Mouse (Mus musculus): ENCODE data around the gene Rnaseh2a. TPM values are rescaled to one million over a fixed set of nuclear protein-coding genes. Genes with fewer than 3 reads are reported as not detected.

Rnaseh2a gene
- total and polyA plus RNA-seq, 3 experiments, result 105 to 109 TPM; not detected in 1

DNA sequence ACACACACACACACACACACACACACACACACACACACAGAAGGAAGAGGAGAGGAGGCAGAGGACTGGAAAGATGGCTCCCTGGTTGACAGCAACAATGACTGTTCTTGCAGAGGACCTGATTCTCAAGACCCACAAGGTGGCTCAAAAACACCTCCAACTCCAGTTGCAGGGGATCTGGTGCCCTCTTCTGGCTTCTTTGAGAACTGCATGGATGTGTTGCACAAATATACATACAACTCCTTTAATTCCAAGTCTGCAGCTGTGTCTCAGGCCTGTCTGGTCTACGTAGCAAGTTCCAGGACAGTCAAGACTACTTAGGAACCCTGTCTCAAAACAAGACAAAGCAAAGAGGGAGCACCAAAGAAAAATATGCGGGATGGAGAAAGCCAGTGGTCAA, 12.8 kb downstream of the Rnaseh2a start:
- H3K4me1 ChIP-seq (ENCODE audit: control insufficient read depth in 1 of 2, insufficient read depth in 2 of 2, low read length in 2 of 2), result peaks cover 5 to 9% of the 10 kb centered on the region in 2 experiments; a peak in 2 of 4 replicates
- no peak overlapping the region for H3K27ac ChIP-seq (ENCODE audit: control insufficient read depth, low read depth, low read length)
- no peaks in the 10 kb centered on the region for H3K79me2 ChIP-seq (ENCODE audit: control insufficient read depth, insufficient read depth, low read length, poor library complexity)
- TF ChIP-seq RAD21 (IDR thresholded peaks at IDR 0.05; ENCODE audit: low read depth, low read length) (peak; percentile 84), KAT2A (conservative IDR thresholded peaks at IDR 0.05; ENCODE audit: low read depth, low read length) (no peak), NELFE (IDR thresholded peaks at IDR 0.05; ENCODE audit: low read depth, low read length) (no peak), BHLHE40 (IDR thresholded peaks at IDR 0.05; ENCODE audit: borderline replicate concordance, low read depth, low read length) (0 out of 2 replicates have a peak, but pooled peaks have one; percentile 14), POLR2AphosphoS5 (IDR thresholded peaks at IDR 0.05; ENCODE audit: borderline replicate concordance, low read depth, low read length) (no peak), ZC3H11A (IDR thresholded peaks at IDR 0.05; ENCODE audit: low read depth, low read length) (peak; percentile 77), CHD1 (IDR thresholded peaks at IDR 0.05; ENCODE audit: low read depth, low read length) (no peak), ETS1 (IDR thresholded peaks at IDR 0.05; ENCODE audit: low read depth, low read length) (no peak), SMC3 (IDR thresholded peaks at IDR 0.05; ENCODE audit: low read depth, low read length) (peak; percentile 82), HCFC1 (IDR thresholded peaks at IDR 0.05; ENCODE audit: low read depth, low read length) (0 out of 2 replicates have a peak, but pooled peaks have one; percentile 36), CTCF (IDR thresholded peaks at IDR 0.05 in 2 of 3, conservative IDR thresholded peaks at IDR 0.05 in 1 of 3; ENCODE audit: control insufficient read depth in 1 of 3, insufficient read depth in 1 of 3, low read depth in 2 of 3, low read length in 3 of 3, poor library complexity in 1 of 3, severe bottlenecking in 1 of 3) (peak; percentile 69 to 95 (median 89)), SIN3A (IDR thresholded peaks at IDR 0.05; ENCODE audit: low read length) (peak; percentile 77), ZMIZ1 (IDR thresholded peaks at IDR 0.05; ENCODE audit: low read depth, low read length) (no peak), MAFK (IDR thresholded peaks at IDR 0.05; ENCODE audit: borderline replicate concordance, low read depth, low read length) (no peak), TBP (IDR thresholded peaks at IDR 0.05; ENCODE audit: low read depth, low read length) (no peak), MYC (IDR thresholded peaks at IDR 0.05; ENCODE audit: low read depth, low read length) (0 out of 2 replicates have a peak, but pooled peaks have one; percentile 51)
- H3K36me3 ChIP-seq (ENCODE audit: control insufficient read depth in 1 of 2, insufficient read depth in 2 of 2, low read length in 2 of 2), result peaks cover 0 to 3% of the 10 kb centered on the region in 2 experiments; a peak in 1 of 4 replicates
- no peak overlapping the region for H3K4me3 ChIP-seq (ENCODE audit: control insufficient read depth in 1 of 2, insufficient read depth in 1 of 2, low read depth in 2 of 2, low read length in 2 of 2)
- H3K9me3 ChIP-seq (replicated peaks; ENCODE audit: insufficient read depth, low read length), result no peaks in the 10 kb centered on the region
- no peaks in the 10 kb centered on the region for H3K27me3 ChIP-seq (ENCODE audit: control insufficient read depth in 1 of 2, insufficient read depth in 2 of 2, low read length in 2 of 2)
- no peak overlapping the region for H3K9ac ChIP-seq (ENCODE audit: control insufficient read depth, low read depth, low read length, poor library complexity, severe bottlenecking)
- peak; percentile 92 for DNase-seq (ENCODE audit: low read depth, low spot score)

DNA sequence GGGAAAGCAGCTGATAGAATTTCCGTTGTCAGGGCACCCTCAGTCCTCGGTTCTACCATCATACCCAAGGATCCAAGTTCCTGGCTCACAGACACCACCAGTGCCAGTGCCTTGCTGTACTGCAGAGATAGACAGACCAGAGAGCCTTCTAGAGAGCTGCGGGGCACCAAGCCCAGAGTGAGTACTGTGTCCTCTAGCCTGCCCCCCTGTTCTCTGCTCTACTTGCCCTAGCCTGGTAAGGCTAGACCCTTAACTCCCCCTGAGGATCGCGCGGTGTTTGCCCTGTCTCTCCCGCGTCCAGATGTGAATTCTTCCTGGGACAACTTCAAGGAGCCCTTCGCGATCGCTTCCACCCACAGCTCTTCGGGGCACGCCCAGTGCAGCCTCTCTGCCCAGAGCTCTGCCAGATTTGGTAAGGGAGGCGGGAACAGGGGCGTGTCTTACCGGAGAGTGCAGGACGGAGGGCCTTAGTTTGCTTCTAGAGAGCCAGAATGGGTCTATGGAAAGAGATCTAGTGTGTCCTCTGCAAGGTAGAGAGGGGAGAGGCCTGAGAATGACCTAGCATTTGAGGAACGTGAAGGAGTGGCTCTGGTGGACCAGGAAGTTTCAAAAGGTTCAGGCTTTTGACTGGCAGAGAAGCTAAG, 16.8 kb downstream of the Rnaseh2a start:
- Histone ChIP-seq H3K27ac (ENCODE audit: control insufficient read depth, low read depth, low read length) (no peak overlapping the region), H3K4me1 (ENCODE audit: control insufficient read depth in 1 of 2, insufficient read depth in 2 of 2, low read length in 2 of 2) (peaks cover 5 to 9% of the 10 kb centered on the region in 2 experiments; a peak in 2 of 4 replicates), H3K27me3 (ENCODE audit: control insufficient read depth in 1 of 2, insufficient read depth in 2 of 2, low read length in 2 of 2) (no peaks in the 10 kb centered on the region), H3K9ac (ENCODE audit: control insufficient read depth, low read depth, low read length, poor library complexity, severe bottlenecking) (no peak overlapping the region), H3K36me3 (ENCODE audit: control insufficient read depth in 1 of 2, insufficient read depth in 2 of 2, low read length in 2 of 2) (peaks cover 0 to 3% of the 10 kb centered on the region in 2 experiments; a peak in 1 of 4 replicates), H3K4me3 (ENCODE audit: control insufficient read depth in 1 of 2, insufficient read depth in 1 of 2, low read depth in 2 of 2, low read length in 2 of 2) (peak overlapping the region; percentile 36 to 70), H3K9me3 (replicated peaks; ENCODE audit: insufficient read depth, low read length) (no peaks in the 10 kb centered on the region), H3K79me2 (ENCODE audit: control insufficient read depth, insufficient read depth, low read length, poor library complexity) (no peaks in the 10 kb centered on the region)
- TF ChIP-seq CTCF (IDR thresholded peaks at IDR 0.05 in 2 of 3, conservative IDR thresholded peaks at IDR 0.05 in 1 of 3; ENCODE audit: control insufficient read depth in 1 of 3, insufficient read depth in 1 of 3, low read depth in 2 of 3, low read length in 3 of 3, poor library complexity in 1 of 3, severe bottlenecking in 1 of 3) (no peak), CHD1 (IDR thresholded peaks at IDR 0.05; ENCODE audit: low read depth, low read length) (no peak), RAD21 (IDR thresholded peaks at IDR 0.05; ENCODE audit: low read depth, low read length) (no peak), GATA1 (IDR thresholded peaks at IDR 0.05; ENCODE audit: low read depth, low read length) (no peak), MAZ (IDR thresholded peaks at IDR 0.05; ENCODE audit: low read depth, low read length) (no peak), ELF1 (IDR thresholded peaks at IDR 0.05; ENCODE audit: low read depth, low read length) (no peak)
- DNase-seq (ENCODE audit: low read depth, low spot score), result peak; percentile 75

Data from MEL (cell line).